Mouse (Mus musculus) liver, adult 2 months (tissue): ENCODE measurements around the gene Serpina3m. TPM values are rescaled to one million over a fixed set of nuclear protein-coding genes. Genes with fewer than 3 reads are reported as not detected.
"Not testable (repeated sequence)": the region's sequence is repeated elsewhere in the genome, so short reads cannot be mapped to it uniquely, and the experiment has no call there.

Experiments used
- DNase-seq: peaks from one replicate; pipeline ENCODE4 v3.0.0-alpha.2; 2011; ENCODE audit warnings: low read depth, low spot score; ENCODE audit errors: extremely low read depth
- H3K27ac ChIP-seq: fragments of 200-500 bp; replicated peaks from 2 replicates; pipeline ENCODE4 v1.5.1; 2012; ENCODE audit warnings: low read depth, mild to moderate bottlenecking, control low read depth, inconsistent platforms, low read length; ENCODE audit not compliant: insufficient read depth
- H3K27me3 ChIP-seq: fragments of 200-500 bp; 2 replicates; pipeline ENCODE4 v1.6.1; 2012; ENCODE audit warnings: mild to moderate bottlenecking, moderate library complexity, low read length, inconsistent platforms; ENCODE audit not compliant: control insufficient read depth, insufficient read depth
- H3K36me3 ChIP-seq: fragments of 200-500 bp; 2 replicates; pipeline ENCODE4 v1.6.1; 2012; ENCODE audit warnings: low read length, inconsistent platforms; ENCODE audit not compliant: control insufficient read depth, insufficient read depth
- H3K4me1 ChIP-seq: fragments of 200-500 bp; 2 replicates; pipeline ENCODE4 v1.6.1; 2011; ENCODE audit warnings: low read length; ENCODE audit not compliant: control insufficient read depth, insufficient read depth
- H3K4me3 ChIP-seq: fragments of 200-500 bp; 2 replicates; pipeline ENCODE4 v1.5.1; 2011; ENCODE audit warnings: low read depth, mild to moderate bottlenecking, control low read depth, low read length, moderate library complexity; ENCODE audit not compliant: insufficient read depth
- H3K79me2 ChIP-seq: fragments of 200-500 bp; 2 replicates; pipeline ENCODE4 v1.6.1; 2012; ENCODE audit warnings: inconsistent platforms, mild to moderate bottlenecking, low read length, moderate library complexity; ENCODE audit not compliant: control insufficient read depth, insufficient read depth
- H3K9ac ChIP-seq: fragments of 200-500 bp; 2 replicates; pipeline ENCODE4 v1.6.1; 2012; ENCODE audit warnings: low read depth, mild to moderate bottlenecking, control low read depth, inconsistent platforms, low read length
- CTCF ChIP-seq: fragments of 200-500 bp; IDR thresholded peaks from 2 replicates; pipeline ENCODE4 v1.5.1; 2011; ENCODE audit warnings: low read depth, low read length, control low read depth
- POLR2A ChIP-seq: fragments of 200-500 bp; IDR thresholded peaks from 2 replicates; pipeline ENCODE4 v1.6.1; 2011; ENCODE audit warnings: low read length, control low read depth; ENCODE audit not compliant: insufficient read depth; ENCODE audit errors: extremely low read depth
- WGBS: fragments of 180-500 bp; shearing (Covaris S2); methylation state at CpG from one replicate; pipeline ENCODE4 v1.1.7; 2018; 5-methylcytosine and 5-hydroxymethylcytosine counted together
- polyA plus RNA-seq: library from polyadenylated mRNA; depleted of rRNA; stranded (reverse); fragments of >200 nt; gene quantifications from 2 replicates; pipeline ENCODE4 v1.2.3, GENCODE M21; 2012
- total RNA-seq: library from RNA; depleted of rRNA; stranded (reverse); fragments of >200 nt; gene quantifications from 2 replicates; pipeline ENCODE4 v1.2.3, GENCODE M21; 2014

Gene Serpina3m
- total and polyA plus RNA-seq, 2 experiments, result 260 to 783 TPM

DNA sequence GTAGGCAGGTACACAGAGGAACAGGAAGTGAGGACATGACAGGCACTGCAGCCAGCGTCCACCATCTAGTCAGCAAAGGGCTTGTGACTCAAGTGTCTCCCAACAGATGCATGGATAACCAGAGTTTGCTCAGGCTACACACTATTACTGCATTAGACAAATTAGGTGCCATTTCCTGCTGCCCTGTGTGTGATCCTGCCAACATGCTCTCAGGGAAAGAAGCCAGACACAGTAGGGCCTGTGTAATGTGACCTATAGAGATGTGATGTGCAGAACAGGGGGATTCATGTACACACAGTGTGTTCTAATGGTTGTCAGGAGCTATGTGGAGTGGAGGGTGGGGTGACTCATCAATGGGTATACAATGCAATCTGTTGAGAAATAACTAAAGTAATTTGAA, 15.8 kb upstream of the Serpina3m start:
- no peak overlapping the region for H3K9ac ChIP-seq
- H3K27ac ChIP-seq, result no peak overlapping the region
- H3K79me2 ChIP-seq, result no peaks in the 10 kb centered on the region
- H3K36me3 ChIP-seq, result no peaks in the 10 kb centered on the region
- H3K4me3 ChIP-seq, result no peak overlapping the region
- no peak for TF ChIP-seq CTCF
- TF ChIP-seq POLR2A, result no peak
- no peaks in the 10 kb centered on the region for H3K27me3 ChIP-seq
- DNase-seq, result no peak
- H3K4me1 ChIP-seq, result no peaks in the 10 kb centered on the region
- WGBS, result 86% methylated on average over 1 of the region's 1 CpGs

DNA sequence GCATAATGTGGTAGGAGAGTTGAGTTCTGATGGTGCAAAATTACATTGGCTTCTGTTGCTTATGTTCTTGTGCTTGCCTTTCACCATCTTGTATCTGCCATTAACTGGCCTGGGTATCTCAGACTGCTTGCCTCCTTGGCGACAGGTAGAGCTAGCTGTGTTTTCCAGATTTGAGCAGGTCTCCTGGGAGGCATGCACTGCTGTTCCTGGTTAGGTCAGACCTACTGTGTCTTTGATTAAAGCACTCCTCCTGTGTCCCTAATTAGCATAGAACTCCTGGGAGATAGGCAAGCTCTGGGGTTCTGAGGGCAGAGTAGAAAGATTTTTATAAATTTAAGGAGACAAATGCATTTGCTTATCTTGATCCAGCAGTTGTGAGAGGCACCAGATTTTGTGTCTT, 6.6 kb upstream of the Serpina3m start:
- Histone ChIP-seq H3K27me3 (no peaks in the 10 kb centered on the region), H3K4me1 (peaks cover 10% of the 10 kb centered on the region; the same call in 1 of the 2 replicates), H3K4me3 (no peak overlapping the region), H3K36me3 (no peaks in the 10 kb centered on the region), H3K79me2 (no peaks in the 10 kb centered on the region), H3K27ac (no peak overlapping the region), H3K9ac (no peak overlapping the region)
- WGBS, result 75% methylated on average over 1 of the region's 1 CpGs
- DNase-seq, result no peak
- TF ChIP-seq CTCF (no peak), POLR2A (no peak)

DNA sequence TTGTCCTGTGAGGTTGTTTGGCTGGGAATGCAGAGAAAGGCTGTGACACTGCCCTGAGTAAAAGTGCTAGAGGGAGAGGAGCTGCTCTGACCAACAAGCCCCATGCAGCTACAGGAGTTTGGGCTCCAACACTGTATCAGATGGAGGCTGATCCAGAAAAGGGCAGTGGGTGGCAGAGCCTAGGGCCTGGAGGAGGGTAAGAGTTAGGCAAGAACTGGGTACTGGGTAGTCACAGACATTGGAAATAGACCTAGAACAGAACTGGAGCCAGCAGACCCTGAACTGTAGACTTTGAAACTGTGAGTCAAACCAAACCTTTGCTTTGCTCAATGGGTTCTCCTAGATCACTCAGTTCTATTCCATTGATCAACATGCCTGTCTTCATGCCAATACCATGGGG, 1.4 kb upstream of the Serpina3m start:
- H3K36me3 ChIP-seq, result peaks cover 28% of the 10 kb centered on the region
- DNase-seq, result peak; percentile 98
- H3K4me3 ChIP-seq, H3K79me2 ChIP-seq, H3K9ac ChIP-seq, H3K27me3 ChIP-seq: not testable (repeated sequence)
- H3K27ac ChIP-seq, result peak overlapping the region; percentile 93
- peaks cover 20% of the 10 kb centered on the region for H3K4me1 ChIP-seq

DNA sequence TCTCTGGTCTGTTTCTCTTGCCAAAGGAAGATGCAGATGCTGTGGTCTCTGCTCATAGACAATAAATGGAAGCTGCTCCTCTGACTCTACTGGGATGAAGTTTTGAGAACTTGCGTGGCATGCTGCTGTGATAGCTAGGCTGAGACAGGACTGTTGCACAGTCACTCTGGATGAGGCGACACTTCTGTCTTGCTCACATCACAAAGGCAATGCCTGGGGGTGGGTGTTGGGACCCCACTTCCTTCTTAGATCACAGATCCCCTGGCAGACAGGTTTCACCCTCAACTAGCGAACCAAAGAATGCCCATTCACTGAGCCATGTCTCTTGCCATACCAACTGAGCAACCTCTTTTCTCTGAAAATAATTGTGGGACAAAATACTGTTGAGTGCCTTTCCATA, 419 bp downstream of the Serpina3m start:
- Histone ChIP-seq H3K4me3 (peak overlapping the region; percentile 80), H3K79me2 (no peaks in the 10 kb centered on the region), H3K9ac (peak overlapping the region; percentile 93), H3K4me1 (peaks cover 20% of the 10 kb centered on the region), H3K27ac (peak overlapping the region; percentile 97), H3K27me3 (no peaks in the 10 kb centered on the region), H3K36me3 (peaks cover 42% of the 10 kb centered on the region)
- TF ChIP-seq CTCF (0 out of 2 replicates have a peak, but pooled peaks have one; percentile 4), POLR2A (peak; percentile 75)
- WGBS, result 30% methylated on average over 3 of the region's 3 CpGs
- no peak for DNase-seq

DNA sequence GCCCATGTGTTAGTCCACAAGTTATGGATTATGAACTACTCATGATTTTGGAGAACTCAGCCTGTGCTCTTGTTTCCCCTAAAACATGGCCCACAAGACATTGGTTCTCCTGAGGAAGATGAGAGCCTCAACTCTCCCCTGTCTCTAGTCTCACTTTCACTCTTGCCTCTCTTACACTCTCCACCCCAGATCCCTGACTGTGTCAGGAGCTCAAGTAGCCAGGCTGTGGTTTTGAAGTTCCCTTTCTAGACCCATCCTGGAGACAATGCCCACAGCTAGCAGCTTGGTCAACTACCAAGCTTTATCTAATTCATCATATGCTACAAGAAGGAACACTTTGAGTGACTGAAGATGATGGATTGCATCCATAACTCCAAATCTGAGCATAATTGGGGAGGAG, 4.2 kb downstream of the Serpina3m start:
- not testable (repeated sequence) for H3K27me3 ChIP-seq, H3K79me2 ChIP-seq, H3K4me1 ChIP-seq
- peak; percentile 33 for DNase-seq
- H3K27ac ChIP-seq, result peak overlapping the region; percentile 0; the same call in 1 of the 2 replicates
- H3K4me3 ChIP-seq, result peak overlapping the region; percentile 80
- H3K36me3 ChIP-seq, result peaks cover 51% of the 10 kb centered on the region
- peak overlapping the region; percentile 54 for H3K9ac ChIP-seq

DNA sequence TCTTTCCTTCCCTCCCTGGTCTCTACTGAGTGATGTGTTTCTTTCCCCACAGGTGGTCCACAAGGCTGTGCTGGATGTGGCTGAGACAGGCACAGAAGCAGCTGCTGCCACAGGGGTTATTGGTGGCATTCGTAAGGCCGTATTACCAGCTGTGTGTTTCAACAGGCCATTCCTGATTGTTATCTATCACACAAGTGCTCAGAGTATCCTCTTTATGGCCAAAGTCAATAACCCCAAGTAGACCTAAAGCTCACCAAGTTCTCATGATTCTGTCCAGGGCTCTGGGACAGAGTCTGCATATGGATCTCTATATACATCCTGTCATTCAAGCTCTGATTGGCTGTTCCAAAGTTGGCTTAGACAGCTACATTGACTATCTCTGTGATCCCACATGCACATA, 6.9 kb downstream of the Serpina3m start:
- Histone ChIP-seq H3K27me3 (no peaks in the 10 kb centered on the region), H3K4me3 (no peak overlapping the region), H3K4me1 (peaks cover 3% of the 10 kb centered on the region; the same call in 1 of the 2 replicates), H3K9ac (no peak overlapping the region), H3K79me2 (no peaks in the 10 kb centered on the region), H3K27ac (no peak overlapping the region), H3K36me3 (peaks cover 40% of the 10 kb centered on the region)
- DNase-seq, result peak; percentile 37
- WGBS, result 26% methylated on average over 2 of the region's 2 CpGs
- TF ChIP-seq CTCF, result no peak
- no peak for TF ChIP-seq POLR2A
